Mouse (Mus musculus) small intestine, adult 2 months (tissue): ENCODE data around the gene Eif2b1. TPM values are rescaled to one million over a fixed set of nuclear protein-coding genes. Genes with fewer than 3 reads are reported as not detected.

Source experiments
- H3K27ac ChIP-seq: fragments of 200-500 bp; 2 replicates; pipeline ENCODE4 v1.5.1; 2012; ENCODE audit warnings: low read depth, low read length, control low read depth, inconsistent platforms; ENCODE audit not compliant: insufficient read depth
- H3K27me3 ChIP-seq: fragments of 200-500 bp; 2 replicates; pipeline ENCODE4 v1.6.1; 2012; ENCODE audit warnings: mild to moderate bottlenecking, moderate library complexity, low read length, inconsistent platforms; ENCODE audit not compliant: control insufficient read depth, insufficient read depth
- H3K36me3 ChIP-seq: fragments of 200-500 bp; 2 replicates; pipeline ENCODE4 v1.6.1; 2012; ENCODE audit warnings: mild to moderate bottlenecking, low read length, control low read depth, inconsistent platforms; ENCODE audit not compliant: control insufficient read depth, insufficient read depth
- H3K4me1 ChIP-seq: fragments of 200-500 bp; 2 replicates; pipeline ENCODE4 v1.6.1; 2012; ENCODE audit warnings: low read length, inconsistent platforms, mixed read lengths; ENCODE audit not compliant: control insufficient read depth, insufficient read depth, insufficient read length
- H3K4me3 ChIP-seq: fragments of 200-500 bp; 2 replicates; pipeline ENCODE4 v1.5.1; 2012; ENCODE audit warnings: low read depth, mild to moderate bottlenecking, control low read depth, inconsistent platforms, low read length, moderate library complexity
- CTCF ChIP-seq: fragments of 200-500 bp; IDR thresholded peaks from 2 replicates; pipeline ENCODE4 v1.5.1; 2012; ENCODE audit warnings: low read depth, mild to moderate bottlenecking, control low read depth, inconsistent platforms, low read length, moderate library complexity, mixed read lengths; ENCODE audit not compliant: insufficient replicate concordance, insufficient read length; ENCODE audit errors: extremely low read depth
- POLR2A ChIP-seq: fragments of 200-500 bp; IDR thresholded peaks from 2 replicates; pipeline ENCODE4 v1.6.1; 2012; ENCODE audit warnings: low read depth, mild to moderate bottlenecking, control low read depth, inconsistent platforms, low read length, moderate library complexity
- WGBS: fragments of 180-500 bp; shearing (Covaris S2); methylation state at CpG from one replicate; pipeline ENCODE4 v1.1.7; 2018; 5-methylcytosine and 5-hydroxymethylcytosine counted together
- polyA plus RNA-seq: library from polyadenylated mRNA; depleted of rRNA; stranded (reverse); fragments of >200 nt; gene quantifications from 2 replicates; pipeline ENCODE4 v1.2.3, GENCODE M21; 2012

Eif2b1 gene
- polyA plus RNA-seq, 1 experiment: 12.5 TPM

DNA sequence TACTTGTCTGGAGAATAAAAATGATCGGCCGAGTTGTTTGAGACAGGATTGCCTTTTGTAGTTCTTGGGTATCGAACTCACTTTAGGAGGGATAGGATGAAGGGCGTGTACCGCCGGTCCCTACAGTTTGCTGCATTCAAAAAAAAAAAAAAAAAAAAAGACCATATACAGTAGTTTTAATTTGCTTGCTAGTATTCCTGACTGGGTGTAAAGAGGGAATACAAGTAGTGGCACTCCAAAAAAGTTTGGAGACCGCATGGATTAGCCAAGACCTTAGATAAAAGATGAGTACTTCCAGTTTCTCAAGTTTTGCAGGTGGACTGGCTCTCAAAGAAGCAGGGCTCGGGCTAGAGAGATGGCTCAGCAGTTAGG, 37.3 kb downstream of the Eif2b1 start:
- no peaks in the 10 kb centered on the region for H3K27me3 ChIP-seq
- H3K36me3 ChIP-seq: peaks cover 29% of the 10 kb centered on the region
- peaks cover 6% of the 10 kb centered on the region for H3K4me1 ChIP-seq
- TF ChIP-seq POLR2A: no peak
- no peak for TF ChIP-seq CTCF
- H3K27ac ChIP-seq: peak overlapping the region; percentile 73
- H3K4me3 ChIP-seq: peak overlapping the region; percentile 94
- WGBS: 4% methylated on average over 8 of the region's 8 CpGs

- TF ChIP-seq CTCF: no peak
- 0 out of 2 replicates have a peak, but pooled peaks have one; percentile 3 for TF ChIP-seq POLR2A
- Histone ChIP-seq H3K27ac (peak overlapping the region; percentile 73), H3K27me3 (no peaks in the 10 kb centered on the region), H3K36me3 (peaks cover 24% of the 10 kb centered on the region), H3K4me3 (peak overlapping the region; percentile 94), H3K4me1 (peaks cover 6% of the 10 kb centered on the region)
- under 1% methylated on average over 84 of the region's 89 CpGs for WGBS
Observed at GRCm38 (mm10) chr5:124540905-124541601, 37.9 kb downstream of the Eif2b1 start.

DNA sequence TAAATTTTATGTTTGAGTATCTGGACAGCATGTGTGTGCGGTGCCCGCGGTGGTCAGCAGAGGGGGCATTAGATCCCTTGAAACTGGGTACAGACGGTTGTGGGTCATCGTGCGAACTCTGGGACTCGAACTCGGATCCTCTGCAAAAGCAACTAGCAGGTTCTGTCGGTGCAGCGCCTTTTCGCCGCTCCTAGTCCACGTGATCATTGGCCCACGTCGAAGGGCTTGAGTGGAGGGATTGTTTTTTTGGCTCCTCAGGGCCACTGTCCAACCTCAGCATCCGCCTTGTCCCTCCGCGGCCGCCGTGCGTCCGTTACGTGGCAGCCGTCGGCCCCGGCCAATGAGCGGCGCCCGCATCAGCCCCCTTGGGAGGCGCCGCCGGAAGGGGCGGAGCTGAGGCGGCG, 38.5 kb downstream of the Eif2b1 start, which contains the start of gene Tmed2:
Gene Tmed2 (plus strand): TSS at position 313 of the 404 bp plus-strand sequence.
- peaks cover 6% of the 10 kb centered on the region for H3K4me1 ChIP-seq
- H3K4me3 ChIP-seq: peak within 1 kb of the TSS; percentile 94
- H3K27me3 ChIP-seq: no peaks in the 10 kb centered on the region
- H3K36me3 ChIP-seq: peaks cover 22% of the 10 kb centered on the region
- peak; percentile 34; the same call in 1 of the 2 replicates for TF ChIP-seq CTCF
- no peak for TF ChIP-seq POLR2A
- H3K27ac ChIP-seq: peak within 1 kb of the TSS; percentile 73
- under 1% methylated on average over 35 of the region's 35 CpGs for WGBS

DNA sequence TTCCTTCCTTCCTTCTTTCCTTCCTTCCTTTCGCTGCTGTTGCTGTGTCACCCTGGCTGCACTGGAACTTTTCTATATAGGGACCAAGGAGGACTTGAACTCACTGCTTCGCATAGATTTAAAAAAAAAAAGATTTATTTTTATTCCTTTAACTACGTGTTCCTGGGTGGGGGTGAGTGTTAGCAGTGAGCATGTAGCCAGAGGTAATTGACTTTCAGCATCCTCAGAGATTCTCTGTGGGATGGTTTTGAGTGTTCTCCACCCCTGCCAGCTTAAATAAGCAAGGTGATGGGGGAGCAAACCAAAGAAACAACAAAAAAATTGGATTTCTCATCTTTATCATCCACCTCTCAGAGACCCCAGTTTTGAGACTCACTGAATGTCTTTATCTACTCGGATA, 39.0 kb downstream of the Eif2b1 start:
- Histone ChIP-seq H3K4me3 (no peak overlapping the region), H3K27ac (no peak overlapping the region), H3K36me3 (peaks cover 18% of the 10 kb centered on the region), H3K27me3 (no peaks in the 10 kb centered on the region), H3K4me1 (peaks cover 6% of the 10 kb centered on the region)
- 75% methylated on average over 4 of the region's 4 CpGs for WGBS
- no peak for TF ChIP-seq CTCF
- no peak for TF ChIP-seq POLR2A

- Histone ChIP-seq H3K4me3 (no peak overlapping the region), H3K36me3 (peaks cover 13% of the 10 kb centered on the region), H3K27ac (no peak overlapping the region), H3K27me3 (no peaks in the 10 kb centered on the region), H3K4me1 (peaks cover 5% of the 10 kb centered on the region)
- TF ChIP-seq CTCF (no peak), POLR2A (no peak)
- WGBS: 77% methylated on average over 16 of the region's 16 CpGs
Observed at GRCm38 (mm10) chr5:124538813-124539792, 39.8 kb downstream of the Eif2b1 start.

DNA sequence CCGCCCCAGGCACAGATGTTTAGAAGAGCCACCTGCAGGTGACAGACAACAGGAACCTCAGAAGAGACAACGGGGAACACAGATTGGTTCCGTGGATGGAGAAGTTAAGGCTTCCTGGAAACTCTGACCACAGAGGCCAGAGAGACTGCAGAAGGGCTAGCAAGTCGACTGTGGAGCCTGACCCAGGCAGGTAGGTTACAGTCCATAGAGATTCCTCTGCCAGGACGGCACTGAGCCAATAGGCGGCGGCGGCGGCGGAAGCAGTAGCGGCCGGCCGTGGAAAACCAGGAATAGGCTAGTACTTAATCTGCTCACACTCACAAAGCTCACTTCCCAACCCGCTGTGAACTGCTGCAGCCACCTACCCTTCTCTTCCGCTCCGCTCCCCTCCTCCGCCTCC, 42.2 kb downstream of the Eif2b1 start:
- H3K4me3 ChIP-seq: peak overlapping the region; percentile 43
- no peaks in the 10 kb centered on the region for H3K36me3 ChIP-seq
- peak overlapping the region; percentile 14; the same call in 1 of the 2 replicates for H3K27ac ChIP-seq

DNA sequence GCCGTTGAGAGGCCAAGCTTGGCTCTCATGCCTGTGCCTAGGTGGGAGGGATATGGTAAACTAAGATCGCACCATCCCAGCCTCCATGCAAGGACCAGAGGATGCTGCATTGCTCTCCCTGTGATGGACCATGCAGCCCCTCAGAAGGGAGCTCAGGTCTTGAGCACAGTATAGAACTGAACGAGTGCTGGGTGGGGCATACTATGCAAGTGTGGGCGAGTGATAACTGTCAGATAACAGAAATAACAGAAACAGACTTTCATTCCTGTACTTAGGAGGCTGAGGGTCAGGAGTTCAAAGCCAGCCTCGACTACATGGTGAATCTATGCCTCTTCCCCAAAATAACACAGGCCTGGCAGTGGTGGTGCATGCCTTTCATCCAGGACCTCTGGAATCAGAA, 43.9 kb downstream of the Eif2b1 start:
- Histone ChIP-seq H3K27ac (no peak overlapping the region), H3K36me3 (no peaks in the 10 kb centered on the region), H3K27me3 (no peaks in the 10 kb centered on the region), H3K4me3 (no peak overlapping the region), H3K4me1 (peaks cover 8% of the 10 kb centered on the region)
- 56% methylated on average over 5 of the region's 5 CpGs for WGBS
- TF ChIP-seq CTCF (no peak), POLR2A (no peak)

More for the DNA sequence above, 42.2 kb downstream of the Eif2b1 start:
- WGBS: 5% methylated on average over 17 of the region's 17 CpGs
- no peak for TF ChIP-seq POLR2A
- TF ChIP-seq CTCF: no peak
- Histone ChIP-seq H3K4me1 (peaks cover 1% of the 10 kb centered on the region), H3K27me3 (no peaks in the 10 kb centered on the region)
